Mouse (Mus musculus) CH12F3 (cell line): ENCODE data around the gene Slc16a10.

Source experiments
- in situ Hi-C: fragments of 300-500 bp; cut with MboI; formaldehyde crosslinking; loops from 2 replicates; pipeline ENCODE4 v1.14.3; 2020; ENCODE audit warnings: low sequenced_read_pairs

The Slc16a10 gene

DNA sequence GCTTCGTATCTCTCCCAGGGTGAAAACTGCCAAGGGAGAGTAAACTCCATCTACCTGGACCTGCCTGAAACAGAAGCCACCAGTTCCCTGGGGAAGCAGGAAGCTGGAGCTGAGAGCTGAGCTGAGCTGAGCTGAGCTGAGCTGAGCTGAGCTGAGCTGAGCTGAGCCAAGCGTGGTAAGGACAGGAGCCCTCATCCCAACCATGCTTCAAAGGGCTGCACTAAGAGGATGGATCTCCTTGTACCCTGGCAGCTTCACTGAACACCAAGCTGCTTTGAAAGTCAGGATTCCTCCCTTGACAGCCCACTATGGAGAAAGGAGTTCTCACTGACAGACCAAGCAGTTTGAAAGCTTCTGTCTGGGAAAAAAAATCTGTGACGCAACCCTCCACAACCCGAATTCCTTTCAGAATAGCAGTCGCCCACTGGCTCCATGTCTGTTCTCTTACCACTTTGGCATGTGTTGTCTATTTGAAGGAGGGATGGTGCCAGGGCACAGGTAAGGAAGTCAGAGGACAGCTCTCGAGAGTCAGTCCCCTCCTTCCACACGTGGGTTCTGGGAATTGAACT is 28.5 kb downstream of the Slc16a10 start:
- in situ Hi-C loops = no loop called here

DNA sequence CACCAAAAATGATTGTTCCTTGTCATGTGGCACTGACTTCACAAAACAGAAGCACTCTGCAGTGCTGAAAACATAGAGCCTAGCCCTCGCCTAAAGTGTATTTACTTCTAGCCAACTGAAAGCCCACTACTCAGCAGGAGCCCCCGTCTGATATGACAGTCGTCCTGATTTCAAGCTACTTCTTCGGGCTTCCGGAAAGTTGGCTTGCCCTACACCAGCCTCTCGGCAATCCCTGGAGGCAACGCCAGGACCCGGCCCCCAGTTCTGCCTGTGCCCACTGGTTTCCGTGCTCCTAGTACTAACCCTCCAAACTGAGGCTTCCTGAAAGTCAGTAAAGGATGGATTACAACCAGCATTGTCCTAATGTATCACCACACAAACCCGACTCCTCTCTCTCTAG is 29.8 kb downstream of the Slc16a10 start:
- in situ Hi-C loops = no loop called here

DNA sequence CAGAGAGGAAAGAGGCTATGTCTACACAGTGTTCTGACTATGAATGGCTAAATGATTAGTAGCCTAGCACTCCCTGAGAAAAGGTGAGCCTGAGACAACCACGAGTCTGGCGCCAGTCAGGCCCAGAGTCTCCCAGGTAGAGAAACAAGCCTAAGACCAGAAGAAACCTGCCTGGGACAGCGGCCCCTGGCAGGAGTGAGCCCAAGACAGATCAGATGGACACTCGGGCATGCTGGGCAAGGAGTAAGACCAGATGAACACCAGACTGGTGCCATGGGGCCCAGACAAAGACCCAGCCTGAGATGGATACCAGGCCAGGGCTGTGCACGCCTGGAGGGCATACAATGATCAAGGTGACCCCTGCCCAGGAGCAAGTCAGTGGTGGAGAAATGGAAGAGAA is 32.5 kb downstream of the Slc16a10 start:
- in situ Hi-C loops = no loop called here

DNA sequence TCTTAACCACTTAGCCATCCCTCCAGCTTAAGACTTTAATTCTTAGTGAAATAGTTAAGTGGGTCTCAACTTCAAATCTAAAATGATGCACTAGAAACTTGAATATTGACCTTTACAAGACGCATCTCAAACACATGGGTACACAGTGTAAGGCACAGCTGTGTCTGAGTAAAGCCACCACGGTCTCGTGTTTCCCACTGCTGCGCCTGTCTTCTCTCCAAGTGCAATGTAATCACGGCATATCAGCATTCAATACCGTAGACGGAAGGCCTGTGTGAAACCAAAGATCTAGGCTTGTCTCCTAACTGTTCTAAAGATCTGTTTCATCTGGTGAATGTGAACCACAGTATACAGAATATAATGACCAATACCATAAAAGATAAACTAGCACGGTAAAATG is 33.1 kb downstream of the Slc16a10 start:
- in situ Hi-C loops = no loop called here

DNA sequence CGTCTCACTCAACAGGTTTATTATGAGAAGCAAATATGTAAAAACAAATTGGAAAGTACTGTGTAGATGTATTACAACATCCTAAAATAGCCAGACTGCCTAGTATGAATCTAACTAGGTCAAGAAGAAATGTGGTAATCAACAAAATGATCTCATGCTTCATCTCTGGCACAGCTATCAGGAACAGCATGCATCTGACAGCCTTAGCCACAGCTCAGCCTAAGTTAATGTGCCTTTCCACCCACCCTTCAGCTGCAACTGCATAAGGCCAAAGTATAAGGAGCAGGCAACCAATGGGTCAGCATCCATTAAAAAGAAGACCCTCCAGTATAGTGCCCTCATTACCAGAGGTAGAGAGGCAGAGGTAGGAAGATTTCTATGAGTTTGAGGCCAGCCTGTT is 34.1 kb downstream of the Slc16a10 start:
- in situ Hi-C loops = no loop called here

DNA sequence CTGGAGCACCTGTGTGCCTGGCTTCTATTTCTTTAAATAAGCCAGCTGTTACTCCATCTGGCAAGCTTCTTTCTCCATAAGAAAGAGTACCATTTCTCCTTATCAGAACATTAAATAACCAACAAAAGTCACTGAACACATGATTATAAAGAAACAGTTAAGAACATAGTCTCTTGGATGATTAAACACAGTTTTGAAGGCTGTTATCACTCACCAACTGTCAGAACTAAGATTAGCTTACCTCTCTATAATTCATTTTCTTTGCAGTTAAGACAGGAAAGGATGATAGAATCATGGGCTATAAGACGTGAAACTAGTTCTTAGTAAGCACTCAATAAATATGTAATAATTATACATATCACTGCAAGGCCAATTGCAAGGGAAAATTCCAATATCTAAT is 36.9 kb downstream of the Slc16a10 start:
- in situ Hi-C loops = no loop called here

DNA sequence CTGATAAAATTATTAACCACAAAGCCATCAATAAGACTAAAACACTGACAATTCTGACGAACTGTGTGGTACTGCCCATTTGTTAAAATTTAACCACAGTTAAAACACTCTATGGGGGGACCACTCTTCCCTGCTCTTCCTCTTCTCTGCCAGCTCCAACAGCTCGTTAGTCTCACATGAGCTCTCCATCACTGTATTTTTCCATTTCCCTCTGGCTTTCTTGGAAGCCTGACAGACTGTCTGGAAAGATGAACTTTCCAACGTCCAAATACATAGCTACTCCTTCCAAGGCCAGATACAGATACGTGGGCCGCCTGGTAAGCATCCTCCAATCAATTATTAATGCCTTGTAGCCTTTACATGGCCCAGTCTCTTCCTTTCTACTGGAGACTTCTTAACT is 38.3 kb downstream of the Slc16a10 start:
- in situ Hi-C loops = no loop called here

DNA sequence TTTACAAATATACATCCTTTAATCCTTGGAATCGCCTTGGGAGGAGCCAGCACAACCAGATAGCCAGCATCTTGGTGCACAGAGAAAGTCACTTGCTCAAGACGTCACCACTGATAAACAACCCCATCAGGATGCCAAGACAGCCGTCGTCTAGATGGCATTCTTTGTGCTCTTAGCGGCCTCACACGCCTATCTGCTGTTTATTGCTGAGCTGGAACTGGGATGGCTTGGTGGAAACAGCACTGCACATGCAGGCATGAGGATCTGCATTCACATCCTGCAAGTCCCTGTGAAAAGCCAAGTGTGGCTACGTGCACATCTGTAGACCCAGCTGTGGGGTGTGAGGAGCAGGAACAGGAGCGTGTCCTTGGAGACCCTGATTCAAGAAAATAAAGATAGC is 39.1 kb downstream of the Slc16a10 start:
- in situ Hi-C loops = no loop called here

DNA sequence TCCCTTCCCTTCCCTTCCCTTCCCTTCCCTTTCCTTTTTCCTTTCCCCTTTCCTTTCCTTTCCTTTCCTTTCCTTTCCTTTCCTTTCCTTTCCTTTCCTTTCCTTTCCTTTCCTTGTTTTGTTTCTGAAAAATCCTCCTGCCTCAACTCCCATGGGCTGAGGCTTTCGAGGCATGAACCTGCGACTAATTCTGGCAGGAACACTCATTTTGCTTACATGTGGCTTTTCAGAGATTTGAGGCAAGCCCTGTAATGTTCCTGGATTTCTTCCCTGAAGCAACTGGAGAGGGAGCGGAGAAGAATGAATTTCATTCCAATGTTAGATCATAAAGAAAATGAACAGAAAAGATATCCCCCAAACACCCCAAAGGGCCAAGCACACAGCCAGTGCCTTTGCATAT is 39.9 kb downstream of the Slc16a10 start:
- in situ Hi-C loops = no loop called here

DNA sequence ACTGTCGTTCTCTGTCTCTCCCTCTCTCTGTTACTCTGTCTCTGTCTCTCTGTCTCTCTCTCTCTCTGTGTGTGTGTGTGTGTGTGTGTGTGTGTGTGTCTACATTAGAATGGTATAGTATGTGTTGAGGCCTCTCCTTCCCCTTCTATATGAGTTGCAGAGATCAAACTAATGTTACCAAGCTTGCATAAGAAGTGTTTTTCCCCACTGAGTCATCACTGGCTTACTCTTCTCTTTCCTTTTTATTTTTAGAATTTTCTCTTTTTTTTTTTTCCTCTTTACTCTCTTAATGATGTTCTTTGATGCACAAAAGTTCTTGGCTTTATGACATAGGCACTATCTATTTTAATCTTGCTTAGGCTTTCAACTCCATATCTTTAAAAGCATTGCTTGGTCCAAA is 43.6 kb downstream of the Slc16a10 start:
- in situ Hi-C loops = no loop called here

DNA sequence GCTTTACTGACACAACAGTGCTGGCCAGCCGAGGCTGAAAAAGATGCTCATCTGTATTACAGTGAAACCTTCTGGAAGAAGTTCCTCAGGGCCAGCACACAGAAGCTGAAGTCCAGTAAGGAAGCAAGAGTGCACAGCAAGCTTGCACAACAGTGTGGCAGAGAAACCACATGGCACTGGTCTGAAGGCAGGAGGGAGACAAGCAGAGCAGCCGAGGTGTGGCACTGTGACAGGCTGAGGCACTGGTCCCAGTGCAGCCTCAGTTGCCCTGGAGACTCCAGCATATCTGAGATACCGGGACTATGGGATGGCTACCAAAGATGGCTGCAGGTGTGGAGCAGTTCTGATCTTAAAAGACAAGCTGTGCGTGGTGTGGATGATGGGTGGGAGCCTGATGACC is 44.5 kb downstream of the Slc16a10 start:
- in situ Hi-C loops = no loop called here

DNA sequence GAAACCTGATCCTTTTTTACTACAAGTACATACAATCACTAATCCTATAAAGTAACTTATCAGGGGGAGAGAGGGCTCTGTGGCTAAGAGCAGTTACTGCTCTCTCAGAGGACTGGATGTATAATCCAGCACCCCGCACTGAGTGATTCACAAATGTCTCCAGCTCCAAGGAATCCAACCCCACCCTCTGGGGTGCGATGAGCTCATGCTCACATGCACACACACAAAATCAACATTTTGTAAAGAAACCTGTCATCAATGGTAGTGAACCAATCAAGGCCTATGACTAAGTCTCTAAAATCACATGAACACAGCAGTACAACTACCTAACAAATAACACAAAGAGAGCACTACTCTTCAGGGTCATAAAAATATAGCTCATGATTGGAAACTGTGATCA is 47.3 kb downstream of the Slc16a10 start:
- in situ Hi-C loops = no loop called here

DNA sequence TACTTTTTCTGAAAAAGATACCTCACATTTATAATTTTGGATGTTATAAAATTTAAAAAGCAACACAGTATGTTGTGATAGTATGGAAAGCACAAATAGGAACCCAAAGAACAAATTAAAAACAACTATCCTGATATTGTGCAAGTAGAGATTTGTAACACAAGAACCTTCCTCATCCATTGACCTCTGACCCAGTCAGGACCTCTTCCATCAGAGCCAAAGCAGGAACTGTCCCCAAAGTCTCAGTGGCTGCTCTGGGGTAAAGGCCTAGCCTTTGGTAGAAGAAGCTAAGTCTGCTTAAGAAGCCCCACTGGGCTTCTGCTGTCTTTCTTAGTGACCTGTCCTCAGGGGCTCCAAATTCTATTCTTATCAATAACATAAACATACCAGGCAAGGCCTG is 48.5 kb downstream of the Slc16a10 start:
- in situ Hi-C loops = no loop called here

DNA sequence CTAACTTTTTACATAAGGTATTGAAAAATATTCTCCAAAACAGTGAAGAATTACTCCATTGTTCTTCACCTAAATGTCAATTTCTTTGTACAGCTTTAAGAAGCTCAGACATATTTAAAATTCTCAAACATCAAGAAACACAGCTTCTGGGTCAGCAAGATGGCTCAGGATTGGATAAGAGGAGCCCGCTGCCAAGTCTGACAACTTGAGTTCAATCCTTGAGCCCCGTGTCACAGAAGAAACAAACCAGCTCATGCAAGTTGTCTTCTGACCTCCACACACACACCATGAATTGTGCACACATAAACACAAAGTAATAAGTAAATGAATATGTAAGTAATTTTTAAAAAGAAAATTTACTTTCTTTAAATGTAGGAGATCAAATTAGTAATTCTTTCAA is 50.6 kb downstream of the Slc16a10 start:
- in situ Hi-C loops = no loop called here

DNA sequence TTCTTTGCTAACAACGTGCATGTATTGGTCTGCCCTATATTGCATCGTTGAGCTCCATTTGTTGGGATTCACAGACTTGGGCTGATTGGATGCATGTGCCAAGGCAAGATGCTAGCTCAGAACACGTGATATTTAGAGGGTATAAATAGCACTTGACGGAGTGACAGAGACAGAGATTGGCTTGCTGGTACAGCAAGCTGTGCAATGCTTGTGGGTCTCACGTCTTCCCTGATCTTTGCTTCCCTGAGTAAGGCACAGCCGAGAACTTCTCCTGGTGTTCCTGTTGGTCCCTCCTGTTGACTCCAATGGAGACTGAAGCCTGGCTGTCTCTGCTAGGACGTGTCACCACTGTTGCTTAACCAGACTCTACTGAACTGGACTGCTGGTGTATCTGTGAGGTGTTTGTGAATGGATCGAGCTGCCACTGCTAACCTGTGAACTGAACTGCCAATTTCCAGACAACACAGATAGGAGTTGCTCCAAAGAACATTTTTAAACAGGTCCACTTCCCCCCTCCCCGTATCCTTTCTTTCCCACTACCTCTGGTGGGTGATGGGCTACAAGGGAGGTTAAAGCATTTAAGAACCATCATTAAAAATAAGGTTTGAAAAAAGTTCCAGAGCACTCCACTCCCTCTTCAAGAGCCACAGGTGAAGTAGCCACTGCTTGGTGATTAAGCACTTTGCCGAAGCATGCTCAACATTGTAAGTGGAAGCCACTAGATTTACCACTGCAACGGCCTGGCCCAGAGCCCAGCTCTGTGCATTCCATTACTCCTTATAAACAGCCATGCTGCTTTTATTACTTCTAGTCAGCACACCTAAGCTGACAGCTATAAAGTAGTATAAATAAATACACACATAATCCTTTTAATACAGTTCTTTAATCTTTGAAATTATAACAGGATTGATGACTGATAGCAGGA is 51.3 kb downstream of the Slc16a10 start:
- in situ Hi-C loops = no loop called here

DNA sequence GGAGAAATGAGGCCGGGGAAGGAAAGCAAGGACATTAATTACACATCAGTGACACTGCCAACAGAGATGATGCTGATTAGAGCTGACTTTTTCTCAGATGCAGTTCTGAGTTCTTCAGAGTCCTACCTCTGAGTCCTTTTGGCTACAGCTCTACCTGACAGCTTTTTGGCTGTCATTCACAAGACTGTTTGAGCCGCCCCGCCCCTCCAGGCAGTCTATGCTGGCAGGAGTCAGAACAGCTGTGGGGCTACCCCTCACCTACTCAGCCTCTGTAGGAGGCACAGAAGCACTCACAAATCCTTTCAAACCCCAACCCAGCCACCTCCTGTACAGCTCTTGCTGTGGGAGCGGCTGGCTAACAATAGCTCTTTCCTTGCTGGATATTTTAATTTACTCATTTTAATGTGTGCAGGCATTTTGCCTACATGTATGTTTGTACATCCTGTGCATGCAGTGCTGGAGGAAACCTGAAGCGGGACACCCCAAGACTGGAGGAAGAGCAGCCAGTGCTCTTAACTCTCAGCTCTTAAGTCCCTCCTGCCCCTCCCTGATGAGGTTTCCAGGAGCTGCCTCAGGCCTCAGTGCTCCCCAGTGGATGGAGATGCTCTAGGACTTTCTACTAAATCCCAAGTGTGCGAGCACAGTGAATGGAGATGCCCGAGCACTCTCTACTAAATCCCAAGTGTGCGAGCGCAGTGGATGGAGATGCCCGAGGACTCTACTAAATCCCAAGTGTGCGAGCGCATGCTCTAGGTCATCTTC is 57.5 kb downstream of the Slc16a10 start:
- in situ Hi-C loops = no loop called here

DNA sequence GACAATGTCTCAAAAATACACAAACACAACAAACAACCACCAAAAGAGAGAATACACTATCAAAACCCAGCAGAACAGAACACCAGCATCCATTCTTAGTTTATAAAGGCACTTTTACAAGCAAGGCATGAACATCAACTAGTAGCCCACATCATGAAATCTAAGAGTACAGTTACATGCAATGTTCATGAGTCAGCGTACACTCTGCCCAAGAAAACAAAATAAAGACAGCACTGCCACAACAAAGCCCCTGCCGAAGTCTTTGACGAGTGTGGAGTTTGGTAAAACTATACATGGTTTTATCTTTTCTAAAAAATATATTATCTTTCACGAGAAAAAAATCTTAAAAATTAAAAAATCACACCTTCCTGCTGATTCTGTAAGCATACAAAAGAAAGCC is 58.5 kb downstream of the Slc16a10 start:
- in situ Hi-C loops = no loop called here

DNA sequence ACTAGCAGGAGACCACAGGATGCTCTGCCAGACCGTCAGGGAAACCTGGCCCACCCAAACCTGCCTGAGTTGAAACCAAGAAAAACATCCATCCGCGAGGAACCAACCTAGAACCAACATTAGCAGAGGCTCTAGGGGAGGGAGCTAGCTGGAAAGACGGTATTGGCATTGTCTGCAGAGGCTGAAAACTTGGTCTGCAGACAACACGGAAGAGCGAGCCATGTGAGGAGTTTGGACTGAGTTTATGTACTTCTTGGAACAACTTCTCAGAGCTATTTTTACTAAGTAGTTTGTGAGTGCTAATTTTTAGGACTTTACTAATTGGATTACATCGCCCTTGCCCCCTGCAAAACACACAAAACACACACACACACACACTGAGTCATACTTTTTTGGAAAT is 59.4 kb downstream of the Slc16a10 start:
- in situ Hi-C loops = no loop called here

DNA sequence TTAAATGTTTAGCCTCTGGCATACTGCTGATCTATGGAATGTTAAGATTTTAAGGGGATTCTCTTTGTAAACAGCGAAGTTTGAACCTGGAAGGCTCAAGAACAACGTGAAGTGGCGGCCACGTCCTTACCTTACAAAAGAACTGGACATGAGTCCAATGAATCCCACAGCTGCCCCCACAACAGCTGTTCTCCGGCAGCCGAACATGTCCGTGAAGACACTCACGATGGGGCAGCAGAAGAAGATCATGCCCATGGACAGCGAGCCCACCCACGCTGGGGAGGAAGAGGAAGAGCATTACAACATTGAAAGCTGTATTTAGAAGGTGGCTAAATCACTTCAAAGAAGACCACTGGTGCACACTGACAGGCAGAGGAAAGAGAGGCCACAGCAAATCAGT is 61.5 kb downstream of the Slc16a10 start:
- in situ Hi-C loops = no loop called here

DNA sequence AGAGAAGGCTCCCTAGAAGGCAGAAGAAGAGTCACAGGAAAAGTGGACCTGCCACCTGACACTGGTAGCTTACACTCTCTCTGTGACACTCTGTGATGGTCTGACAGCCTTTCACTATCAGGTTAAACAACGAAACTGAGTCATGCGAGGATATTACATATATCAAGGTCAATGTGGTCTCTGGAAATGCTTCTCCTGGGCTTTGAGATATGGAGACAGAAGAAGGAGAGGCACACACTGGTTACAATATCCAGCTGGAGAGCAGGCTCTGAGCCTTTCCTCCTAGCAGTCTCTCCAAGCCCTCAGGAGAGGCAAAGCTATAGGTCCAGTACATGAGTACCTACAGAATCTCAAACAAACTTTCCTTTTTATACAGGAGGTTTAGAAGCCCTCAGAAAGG is 62.8 kb downstream of the Slc16a10 start:
- in situ Hi-C loops = no loop called here

DNA sequence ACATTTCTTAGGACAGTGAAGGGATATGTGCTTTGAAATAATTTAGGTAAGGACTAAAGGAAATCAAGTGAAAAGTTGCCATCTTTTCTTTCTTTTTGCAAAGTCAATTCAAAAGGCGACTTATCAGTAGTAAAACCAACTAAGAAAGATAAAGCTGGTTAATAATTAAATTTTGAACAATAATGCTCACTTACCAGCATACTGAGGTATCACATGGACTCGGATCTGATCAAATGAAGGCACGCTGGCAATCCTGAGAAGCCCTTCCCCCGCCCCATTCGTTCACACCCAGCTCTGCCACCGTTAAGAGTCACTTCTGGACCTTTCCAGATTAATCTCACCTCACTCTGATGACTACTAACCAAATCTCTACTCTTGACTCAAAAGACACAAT is 64.1 kb downstream of the Slc16a10 start:
- in situ Hi-C loops = no loop called here
